Mouse (Mus musculus) C2C12 (cell line): Measurements from ENCODE around the gene Hoxd3. TPM values are rescaled to one million over a fixed set of nuclear protein-coding genes. Genes with fewer than 3 reads are reported as not detected.

ENCODE experiments used
- H3K27me3 ChIP-seq: one replicate; pipeline ENCODE4 v1.6.1; 2011; ENCODE audit not compliant: control insufficient read depth, insufficient read depth, insufficient read length
- H3K36me3 ChIP-seq: one replicate; pipeline ENCODE4 v1.6.1; 2011; ENCODE audit not compliant: control insufficient read depth, insufficient read depth
- H3K4me3 ChIP-seq: one replicate; pipeline ENCODE4 v1.5.1; 2011; ENCODE audit warnings: mild to moderate bottlenecking, control low read depth; ENCODE audit not compliant: poor library complexity, insufficient read depth, severe bottlenecking
- H3K79me2 ChIP-seq: one replicate; pipeline ENCODE4 v1.6.1; 2011; ENCODE audit not compliant: control insufficient read depth, insufficient read depth
- H3K79me3 ChIP-seq: one replicate; pipeline ENCODE4 v1.6.1; 2011; ENCODE audit warnings: low read depth, control low read depth
- H3ac ChIP-seq: one replicate; pipeline ENCODE3; 2011; ENCODE audit warnings: low read depth; ENCODE audit not compliant: control insufficient read depth, insufficient read length
- CEBPB ChIP-seq: IDR thresholded peaks from one replicate; pipeline ENCODE4 v1.6.1; 2011; ENCODE audit warnings: low read depth, mild to moderate bottlenecking, control low read depth, moderate library complexity
- CTCF ChIP-seq: IDR thresholded peaks from one replicate; pipeline ENCODE4 v1.5.1; 2011; ENCODE audit not compliant: control insufficient read depth, insufficient read depth, insufficient read length
- FOSL1 ChIP-seq: IDR thresholded peaks from one replicate; pipeline ENCODE4 v1.8.0; 2011; ENCODE audit warnings: mild to moderate bottlenecking, low read length; ENCODE audit not compliant: poor library complexity, insufficient read depth, severe bottlenecking
- MAX ChIP-seq: IDR thresholded peaks from one replicate; pipeline ENCODE4 v1.6.1; 2011; ENCODE audit warnings: mild to moderate bottlenecking, control low read depth
- MYOD1 ChIP-seq: IDR thresholded peaks from one replicate; pipeline ENCODE4 v1.6.1; 2011; ENCODE audit warnings: low read depth; ENCODE audit not compliant: control insufficient read depth, insufficient read length
- MYOG ChIP-seq: IDR thresholded peaks from one replicate; pipeline ENCODE4 v1.6.1; 2011; ENCODE audit not compliant: control insufficient read depth, insufficient read length; ENCODE audit errors: extremely low read depth
- USF1 ChIP-seq: IDR thresholded peaks from one replicate; pipeline ENCODE4 v1.6.1; 2011; ENCODE audit warnings: low read depth, mild to moderate bottlenecking, control low read depth, moderate library complexity
- microRNA-seq: library from miRNA; unstranded; fragments of <30 nt; microRNA quantifications from one replicate; pipeline ENCODE4, GENCODE M21; 2019; ENCODE audit warnings: borderline microRNAs expressed
- polyA plus RNA-seq: library from polyadenylated mRNA; unstranded; fragments of >200 nt; fragmentation: generic; extraction: Trizol; gene quantifications from one replicate; pipeline ENCODE4 v1.2.1, GENCODE M21; 2012; ENCODE audit warnings: missing spikeins

Hoxd3 gene
- polyA plus RNA-seq, 1 experiment, result not detected

GRCm38 (mm10) chr2:74777536-74778275, 66.0 kb downstream of the Hoxd3 start:
- H3K79me2 ChIP-seq, result no peaks in the 10 kb centered on the region
- no peaks in the 10 kb centered on the region for H3K79me3 ChIP-seq
- H3ac ChIP-seq, result no peak overlapping the region
- no peaks in the 10 kb centered on the region for H3K36me3 ChIP-seq
- H3K4me3 ChIP-seq, result no peak overlapping the region
- TF ChIP-seq CEBPB (no peak), USF1 (no peak), CTCF (no peak), MAX (no peak), FOSL1 (no peak), MYOD1 (no peak), MYOG (no peak)
- peaks cover 13% of the 10 kb centered on the region for H3K27me3 ChIP-seq

GRCm38 (mm10) chr2:74781386-74781785, 69.7 kb downstream of the Hoxd3 start:
- H3K4me3 ChIP-seq, result no peak overlapping the region
- no peak overlapping the region for H3ac ChIP-seq
- H3K36me3 ChIP-seq, result no peaks in the 10 kb centered on the region
- H3K27me3 ChIP-seq, result peaks cover 22% of the 10 kb centered on the region
- no peaks in the 10 kb centered on the region for H3K79me3 ChIP-seq
- no peaks in the 10 kb centered on the region for H3K79me2 ChIP-seq
- TF ChIP-seq USF1, result no peak
- no peak for TF ChIP-seq CTCF
- TF ChIP-seq MYOG, result no peak
- TF ChIP-seq FOSL1, result no peak

GRCm38 (mm10) chr2:74795531-74795930, 83.8 kb downstream of the Hoxd3 start:
- Histone ChIP-seq H3ac (no peak overlapping the region), H3K36me3 (no peaks in the 10 kb centered on the region), H3K4me3 (no peak overlapping the region), H3K79me3 (no peaks in the 10 kb centered on the region), H3K27me3 (peaks cover 5% of the 10 kb centered on the region), H3K79me2 (no peaks in the 10 kb centered on the region)
- no peak for TF ChIP-seq FOSL1
- no peak for TF ChIP-seq MYOD1
- no peak for TF ChIP-seq CEBPB
- no peak for TF ChIP-seq MYOG

Small RNA genes lying within 50 kb of the gene (microRNA-seq; reads per million reads assigned to microRNA genes)
- not detected for gene Gm44463
- gene Mir10b, result 0.36 reads per million

Other genes with a start within 250 kb of the Hoxd3 start
- gene Lnpk, start 132.5 kb upstream of the Hoxd3 start, polyA plus RNA-seq, result 7.1 TPM
- not detected for gene Evx2, start 52.4 kb upstream of the Hoxd3 start, polyA plus RNA-seq
- not detected for gene Hoxd13, start 43.6 kb upstream of the Hoxd3 start, polyA plus RNA-seq
- not detected for gene Hoxd12, start 36.9 kb upstream of the Hoxd3 start, polyA plus RNA-seq
- not detected for gene Hoxd11, start 32.4 kb upstream of the Hoxd3 start, polyA plus RNA-seq
- gene Hoxd10, start 20.0 kb upstream of the Hoxd3 start, polyA plus RNA-seq, result not detected
- gene Hoxd9, start 14.2 kb upstream of the Hoxd3 start, polyA plus RNA-seq, result not detected
- not detected for gene Hoxd8, start 7.3 kb upstream of the Hoxd3 start, polyA plus RNA-seq
- not detected for gene Hoxd4, start within 50 bp of the Hoxd3 start, polyA plus RNA-seq
- not detected for gene Gm28230, start 14.8 kb downstream of the Hoxd3 start, polyA plus RNA-seq
- gene Hoxd1, start 51.1 kb downstream of the Hoxd3 start, polyA plus RNA-seq, result not detected
- 30.2 TPM for gene Mtx2, start 113.9 kb downstream of the Hoxd3 start, polyA plus RNA-seq